Mouse (Mus musculus): ENCODE results near the gene Mybph. TPM values are rescaled to one million over a fixed set of nuclear protein-coding genes. Genes with fewer than 3 reads are reported as not detected.

The Mybph gene
- polyA plus RNA-seq, 1 experiment from 2014 or later: 1.7 TPM

GRCm38 (mm10) chr1:134222122-134223055 is 29.1 kb downstream of the Mybph start:
- Histone ChIP-seq H3K9me3 (replicated peaks; ENCODE audit: control insufficient read depth, low read length) (no peaks in the 10 kb centered on the region), H3K9ac (ENCODE audit: low read depth, low read length) (no peak overlapping the region), H3K4me2 (ENCODE audit: low read depth, low read length) (no peak overlapping the region), H3K36me3 (ENCODE audit: control insufficient read depth, insufficient read depth) (no peaks in the 10 kb centered on the region), H3K27me3 (ENCODE audit: control insufficient read depth, insufficient read depth, low read depth, low read length) (no peaks in the 10 kb centered on the region), H3K4me3 (ENCODE audit: low read depth, low read length) (no peak overlapping the region), H3K27ac (ENCODE audit: low read length) (0 out of 2 replicates have a peak overlapping the region, but pooled peaks have one; percentile 2), H3K4me1 (ENCODE audit: control insufficient read depth, low read depth, low read length) (no peaks in the 10 kb centered on the region; the same call in 1 of the 2 replicates)
- 31% methylated on average over 8 of the region's 8 CpGs for WGBS (ENCODE audit: insufficient replicate concordance)
- peak; percentile 89 for ATAC-seq (ENCODE audit: low read depth)

DNA sequence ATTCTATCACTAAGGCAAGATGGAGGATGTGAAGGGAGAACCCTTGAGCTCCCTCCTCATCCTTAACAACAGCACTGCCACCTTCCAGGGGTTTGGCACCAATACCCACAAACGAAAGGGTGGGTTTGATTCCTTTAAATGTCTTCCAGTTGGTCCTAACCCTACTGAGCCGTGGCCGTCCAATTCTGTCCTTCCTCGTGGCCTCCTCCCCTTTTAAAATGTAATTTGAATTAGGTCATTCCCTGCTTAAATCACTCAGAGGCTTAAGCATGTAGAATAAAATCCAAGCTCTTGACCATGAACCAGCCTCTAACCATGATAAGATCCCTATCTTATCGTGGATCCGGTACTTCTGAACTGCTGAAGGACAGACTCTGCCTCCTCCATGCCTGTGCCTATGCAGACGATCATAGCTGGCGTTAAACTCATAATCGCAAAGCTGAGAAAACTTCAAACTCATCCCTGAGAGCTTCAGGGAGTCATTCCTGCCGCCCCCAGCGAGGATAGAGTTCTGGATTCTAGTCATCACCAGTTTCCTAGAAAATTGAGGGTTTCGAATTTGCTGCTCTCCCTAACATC is 31.5 kb downstream of the Mybph start:
- ATAC-seq (ENCODE audit: low read depth): no peak
- Histone ChIP-seq H3K4me1 (ENCODE audit: control insufficient read depth, low read depth, low read length) (no peaks in the 10 kb centered on the region; the same call in 1 of the 2 replicates), H3K4me2 (ENCODE audit: low read depth, low read length) (no peak overlapping the region), H3K9ac (ENCODE audit: low read depth, low read length) (no peak overlapping the region), H3K27ac (ENCODE audit: low read length) (no peak overlapping the region), H3K27me3 (ENCODE audit: control insufficient read depth, insufficient read depth, low read depth, low read length) (no peaks in the 10 kb centered on the region), H3K9me3 (replicated peaks; ENCODE audit: control insufficient read depth, low read length) (no peaks in the 10 kb centered on the region), H3K4me3 (ENCODE audit: low read depth, low read length) (no peak overlapping the region), H3K36me3 (ENCODE audit: control insufficient read depth, insufficient read depth) (no peaks in the 10 kb centered on the region)
- 59% methylated on average over 12 of the region's 12 CpGs for WGBS (ENCODE audit: insufficient replicate concordance)

DNA sequence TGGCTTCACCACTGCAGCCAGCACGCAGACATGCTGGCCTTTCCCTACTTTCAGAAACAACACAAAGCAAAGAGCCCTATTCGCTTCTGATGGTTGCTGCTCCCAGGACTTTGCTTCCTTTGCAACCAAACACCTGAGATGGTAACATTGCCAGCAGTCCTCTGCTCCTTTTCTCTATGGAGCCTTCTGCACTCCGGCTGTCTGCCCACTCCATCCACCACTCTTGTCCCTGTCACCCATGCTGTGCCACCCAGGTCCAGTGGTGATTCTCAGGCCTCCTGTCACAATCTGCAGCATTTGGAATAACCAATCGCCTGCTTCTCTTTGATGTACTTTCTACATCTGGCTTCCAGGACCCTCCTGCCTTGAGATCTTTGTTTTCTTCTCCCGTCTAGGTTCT is 32.1 kb downstream of the Mybph start:
- Histone ChIP-seq H3K4me3 (ENCODE audit: low read depth, low read length) (no peak overlapping the region), H3K4me2 (ENCODE audit: low read depth, low read length) (no peak overlapping the region), H3K9me3 (replicated peaks; ENCODE audit: control insufficient read depth, low read length) (no peaks in the 10 kb centered on the region), H3K27ac (ENCODE audit: low read length) (no peak overlapping the region), H3K27me3 (ENCODE audit: control insufficient read depth, insufficient read depth, low read depth, low read length) (no peaks in the 10 kb centered on the region), H3K36me3 (ENCODE audit: control insufficient read depth, insufficient read depth) (no peaks in the 10 kb centered on the region), H3K4me1 (ENCODE audit: control insufficient read depth, low read depth, low read length) (no peaks in the 10 kb centered on the region; the same call in 1 of the 2 replicates), H3K9ac (ENCODE audit: low read depth, low read length) (no peak overlapping the region)
- ATAC-seq (ENCODE audit: low read depth): no peak
- 60% methylated on average over 5 of the region's 5 CpGs for WGBS (ENCODE audit: insufficient replicate concordance)

DNA sequence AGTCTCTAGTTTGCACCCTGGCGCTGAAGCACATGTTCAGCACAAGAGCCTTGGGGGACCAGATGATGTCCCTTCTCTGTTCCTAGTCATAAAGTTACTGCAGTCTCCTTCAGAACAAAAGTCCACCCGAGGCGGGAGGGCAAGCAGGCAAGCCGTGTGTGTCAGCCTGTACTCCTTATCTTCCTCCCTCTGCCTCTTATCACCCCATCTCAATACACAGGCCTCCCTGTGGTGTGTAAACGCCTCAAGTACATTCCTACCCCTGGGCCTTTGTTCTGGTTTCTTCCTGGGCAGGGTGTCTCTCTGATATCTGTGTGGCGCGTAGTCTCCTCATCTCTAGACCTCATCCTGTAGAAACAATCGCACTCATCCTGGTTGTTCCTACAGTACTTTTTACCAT is 33.5 kb downstream of the Mybph start:
- no peak for ATAC-seq (ENCODE audit: low read depth)
- no peak overlapping the region for H3K9ac ChIP-seq (ENCODE audit: low read depth, low read length)
- H3K27me3 ChIP-seq (ENCODE audit: control insufficient read depth, insufficient read depth, low read depth, low read length): no peaks in the 10 kb centered on the region
- 37% methylated on average over 8 of the region's 8 CpGs for WGBS (ENCODE audit: insufficient replicate concordance)
- H3K4me1 ChIP-seq (ENCODE audit: control insufficient read depth, low read depth, low read length): no peaks in the 10 kb centered on the region; the same call in 1 of the 2 replicates
- H3K4me3 ChIP-seq (ENCODE audit: low read depth, low read length): no peak overlapping the region
- no peaks in the 10 kb centered on the region for H3K36me3 ChIP-seq (ENCODE audit: control insufficient read depth, insufficient read depth)
- no peaks in the 10 kb centered on the region for H3K9me3 ChIP-seq (replicated peaks; ENCODE audit: control insufficient read depth, low read length)
- no peak overlapping the region for H3K4me2 ChIP-seq (ENCODE audit: low read depth, low read length)
- no peak overlapping the region for H3K27ac ChIP-seq (ENCODE audit: low read length)

GRCm38 (mm10) chr1:134229806-134230575 is 36.7 kb downstream of the Mybph start:
- H3K9ac ChIP-seq (ENCODE audit: low read depth, low read length): no peak overlapping the region
- H3K27ac ChIP-seq (ENCODE audit: low read length): no peak overlapping the region
- H3K27me3 ChIP-seq (ENCODE audit: control insufficient read depth, insufficient read depth, low read depth, low read length): peaks cover 17% of the 10 kb centered on the region
- ATAC-seq (ENCODE audit: low read depth): no peak
- H3K4me3 ChIP-seq (ENCODE audit: low read depth, low read length): no peak overlapping the region
- no peaks in the 10 kb centered on the region for H3K36me3 ChIP-seq (ENCODE audit: control insufficient read depth, insufficient read depth)
- no peaks in the 10 kb centered on the region for H3K9me3 ChIP-seq (replicated peaks; ENCODE audit: control insufficient read depth, low read length)
- WGBS (ENCODE audit: insufficient replicate concordance): 62% methylated on average over 5 of the region's 5 CpGs
- no peak overlapping the region for H3K4me2 ChIP-seq (ENCODE audit: low read depth, low read length)
- no peaks in the 10 kb centered on the region for H3K4me1 ChIP-seq (ENCODE audit: control insufficient read depth, low read depth, low read length)

- H3K4me1 ChIP-seq (ENCODE audit: control insufficient read depth, low read depth, low read length): no peaks in the 10 kb centered on the region
- H3K9ac ChIP-seq (ENCODE audit: low read depth, low read length): no peak overlapping the region
- no peak overlapping the region for H3K4me3 ChIP-seq (ENCODE audit: low read depth, low read length)
- no peak for ATAC-seq (ENCODE audit: low read depth)
- no peaks in the 10 kb centered on the region for H3K9me3 ChIP-seq (replicated peaks; ENCODE audit: control insufficient read depth, low read length)
- H3K4me2 ChIP-seq (ENCODE audit: low read depth, low read length): no peak overlapping the region
- peaks cover 24% of the 10 kb centered on the region for H3K27me3 ChIP-seq (ENCODE audit: control insufficient read depth, insufficient read depth, low read depth, low read length)
- no peak overlapping the region for H3K27ac ChIP-seq (ENCODE audit: low read length)
- H3K36me3 ChIP-seq (ENCODE audit: control insufficient read depth, insufficient read depth): no peaks in the 10 kb centered on the region
- 69% methylated on average over 10 of the region's 10 CpGs for WGBS (ENCODE audit: insufficient replicate concordance)
Observed at GRCm38 (mm10) chr1:134230638-134231228, 37.5 kb downstream of the Mybph start.

- Histone ChIP-seq H3K27me3 (ENCODE audit: control insufficient read depth, insufficient read depth, low read depth, low read length) (peaks cover 26% of the 10 kb centered on the region), H3K27ac (ENCODE audit: low read length) (no peak overlapping the region), H3K36me3 (ENCODE audit: control insufficient read depth, insufficient read depth) (no peaks in the 10 kb centered on the region), H3K4me3 (ENCODE audit: low read depth, low read length) (no peak overlapping the region), H3K4me2 (ENCODE audit: low read depth, low read length) (no peak overlapping the region), H3K9me3 (replicated peaks; ENCODE audit: control insufficient read depth, low read length) (no peaks in the 10 kb centered on the region), H3K9ac (ENCODE audit: low read depth, low read length) (no peak overlapping the region), H3K4me1 (ENCODE audit: control insufficient read depth, low read depth, low read length) (no peaks in the 10 kb centered on the region)
- WGBS (ENCODE audit: insufficient replicate concordance): 68% methylated on average over 3 of the region's 3 CpGs
- no peak for ATAC-seq (ENCODE audit: low read depth)
Observed at GRCm38 (mm10) chr1:134231270-134231669, 38.0 kb downstream of the Mybph start.

DNA sequence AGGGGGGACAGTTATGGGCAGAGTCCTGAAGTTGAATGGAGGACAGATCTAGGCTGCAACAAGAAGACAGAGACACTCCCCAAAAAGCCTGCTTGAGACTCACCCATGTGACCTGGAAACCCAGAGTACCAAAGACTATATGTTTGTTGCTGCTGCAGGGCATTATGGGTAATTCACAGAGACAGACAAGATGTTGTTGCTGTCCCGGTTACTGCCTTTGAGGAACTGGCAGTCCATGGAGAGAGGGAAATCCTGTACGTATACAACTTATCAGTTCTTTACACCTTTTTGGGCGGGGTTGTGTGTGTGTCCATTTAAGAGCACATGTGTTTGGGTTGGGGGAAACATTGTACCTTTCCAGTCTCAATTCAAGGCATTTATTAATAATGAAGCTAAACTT is 38.4 kb downstream of the Mybph start:
- H3K9ac ChIP-seq (ENCODE audit: low read depth, low read length): no peak overlapping the region
- H3K27ac ChIP-seq (ENCODE audit: low read length): no peak overlapping the region
- H3K4me3 ChIP-seq (ENCODE audit: low read depth, low read length): no peak overlapping the region
- no peak overlapping the region for H3K4me2 ChIP-seq (ENCODE audit: low read depth, low read length)
- peaks cover 26% of the 10 kb centered on the region for H3K27me3 ChIP-seq (ENCODE audit: control insufficient read depth, insufficient read depth, low read depth, low read length)
- 33% methylated on average over 3 of the region's 3 CpGs for WGBS (ENCODE audit: insufficient replicate concordance)
- no peaks in the 10 kb centered on the region for H3K4me1 ChIP-seq (ENCODE audit: control insufficient read depth, low read depth, low read length)
- H3K36me3 ChIP-seq (ENCODE audit: control insufficient read depth, insufficient read depth): no peaks in the 10 kb centered on the region
- no peak for ATAC-seq (ENCODE audit: low read depth)
- no peaks in the 10 kb centered on the region for H3K9me3 ChIP-seq (replicated peaks; ENCODE audit: control insufficient read depth, low read length)

Measured in liver, embryonic 16.5 days (tissue).